Mouse (Mus musculus) heart, postnatal 25 days (tissue): Measurements from ENCODE around the gene Stx4a. TPM values are rescaled to one million over a fixed set of nuclear protein-coding genes. Genes with fewer than 3 reads are reported as not detected.
"Not testable (repeated sequence)": the region's sequence is repeated elsewhere in the genome, so short reads cannot be mapped to it uniquely, and the experiment has no call there.

Experiments used
- DNase-seq: peaks from one replicate; pipeline ENCODE4 v3.0.0; 2022; ENCODE audit warnings: low spot score
- intact Hi-C: fragments of 180-260 bp; cut with DNase I; formaldehyde crosslinking; loops from one replicate; pipeline ENCODE4 v1.15.1; 2025
- total RNA-seq, 2 experiments: library from RNA; stranded (reverse); gene quantifications; 2 replicates each; pipeline ENCODE4 v1.2.3; 2021

Stx4a gene
- total RNA-seq = 10 to 100 TPM; 61.4 to 68.7 TPM

- intact Hi-C loops = no loop called here
Observed at GRCm38 (mm10) chr7:127824176-127824871, at the start of gene Stx4a, which contains the start of gene Stx1b. Stx4a (plus strand) TSS chr7:127824294. Stx1b (minus strand) TSS chr7:127824549.

GRCm38 (mm10) chr7:127775837-127776236, 48.3 kb upstream of the Stx4a start:
- intact Hi-C loops, DNase-seq: not testable (repeated sequence)

More at GRCm38 (mm10) chr7:127824176-127824871, at the start of gene Stx4a, which contains the start of gene Stx1b:
- no peak for DNase-seq

GRCm38 (mm10) chr7:127776426-127776825, 47.7 kb upstream of the Stx4a start, which contains the start of gene Setd1a:
Setd1a (plus strand) TSS chr7:127776670.
- intact Hi-C loops = no loop called here

GRCm38 (mm10) chr7:127776878-127777473, 47.1 kb upstream of the Stx4a start:
- intact Hi-C loops = no loop called here

More at GRCm38 (mm10) chr7:127776426-127776825, 47.7 kb upstream of the Stx4a start, which contains the start of gene Setd1a:
- peak; percentile 68 for DNase-seq

GRCm38 (mm10) chr7:127777474-127778266, 46.4 kb upstream of the Stx4a start:
- intact Hi-C loops = no loop called here
- DNase-seq = no peak

More at GRCm38 (mm10) chr7:127776878-127777473, 47.1 kb upstream of the Stx4a start:
- DNase-seq = peak; percentile 93

- no peak for DNase-seq
- intact Hi-C loops = no loop called here
Observed at GRCm38 (mm10) chr7:127778350-127778749, 45.7 kb upstream of the Stx4a start.

GRCm38 (mm10) chr7:127785308-127785707, 38.8 kb upstream of the Stx4a start, which contains the start of gene Gm49388:
Gm49388 (plus strand) TSS chr7:127785608.
- DNase-seq = no peak
- intact Hi-C loops = no loop called here

- intact Hi-C loops = loop anchor here (5.0 kb wide), 1 partner anchor 135 kb away; the partner anchor contains the start of gene Prss8
- DNase-seq = no peak
Observed at GRCm38 (mm10) chr7:127797076-127797845, 26.8 kb upstream of the Stx4a start.

- intact Hi-C loops = loop anchor here (2.0 to 5.0 kb wide), 2 partner anchors 78 to 134 kb away; partner anchors contain the start of genes Prss8, Zfp646 and Zfp668
- DNase-seq = no peak
Observed at GRCm38 (mm10) chr7:127798591-127798990, 25.5 kb upstream of the Stx4a start.

GRCm38 (mm10) chr7:127799211-127799610, 24.9 kb upstream of the Stx4a start:
- DNase-seq = no peak
- intact Hi-C loops = loop anchor here (2.0 to 5.0 kb wide), 2 partner anchors 78 to 133 kb away; partner anchors contain the start of genes Prss8, Zfp646 and Zfp668

GRCm38 (mm10) chr7:127799738-127800137, 24.4 kb upstream of the Stx4a start:
- intact Hi-C loops = loop anchor here (2.0 to 5.0 kb wide), 5 partner anchors 15 to 133 kb away; partner anchors contain the start of genes Prss53, Prss8, Zfp646 and Zfp668

GRCm38 (mm10) chr7:127800435-127801009, 23.6 kb upstream of the Stx4a start, which contains the start of gene Hsd3b7:
Hsd3b7 (plus strand) TSS chr7:127800604.
- DNase-seq = peak; percentile 87
- intact Hi-C loops = loop anchor here (2.0 to 5.0 kb wide), 3 partner anchors 14 to 92 kb away; partner anchors contain the start of gene Prss53

More at GRCm38 (mm10) chr7:127799738-127800137, 24.4 kb upstream of the Stx4a start:
- no peak for DNase-seq

- DNase-seq = no peak
Observed at GRCm38 (mm10) chr7:127801010-127801621, 23.0 kb upstream of the Stx4a start.

GRCm38 (mm10) chr7:127802313-127802712, 21.8 kb upstream of the Stx4a start:
- no peak for DNase-seq
- intact Hi-C loops = loop anchor here (5.0 kb wide), 1 partner anchor 90 kb away; the partner anchor contains the start of gene Prss53

More at GRCm38 (mm10) chr7:127801010-127801621, 23.0 kb upstream of the Stx4a start:
- intact Hi-C loops = loop anchor here (2.0 to 5.0 kb wide), 3 partner anchors 14 to 91 kb away; partner anchors contain the start of gene Prss53

GRCm38 (mm10) chr7:127808821-127809220, 15.3 kb upstream of the Stx4a start:
- intact Hi-C loops = no loop called here
- DNase-seq = no peak

GRCm38 (mm10) chr7:127809846-127810245, 14.2 kb upstream of the Stx4a start:
- intact Hi-C loops = no loop called here

GRCm38 (mm10) chr7:127810650-127811049, 13.4 kb upstream of the Stx4a start:
- no peak for DNase-seq

More at GRCm38 (mm10) chr7:127809846-127810245, 14.2 kb upstream of the Stx4a start:
- no peak for DNase-seq

GRCm38 (mm10) chr7:127811240-127811639, 12.9 kb upstream of the Stx4a start:
- intact Hi-C loops = no loop called here
- no peak for DNase-seq

More at GRCm38 (mm10) chr7:127810650-127811049, 13.4 kb upstream of the Stx4a start:
- intact Hi-C loops = no loop called here
